ENCODE assay signal across 18 mouse cellular contexts in the genomic region with DNA sequence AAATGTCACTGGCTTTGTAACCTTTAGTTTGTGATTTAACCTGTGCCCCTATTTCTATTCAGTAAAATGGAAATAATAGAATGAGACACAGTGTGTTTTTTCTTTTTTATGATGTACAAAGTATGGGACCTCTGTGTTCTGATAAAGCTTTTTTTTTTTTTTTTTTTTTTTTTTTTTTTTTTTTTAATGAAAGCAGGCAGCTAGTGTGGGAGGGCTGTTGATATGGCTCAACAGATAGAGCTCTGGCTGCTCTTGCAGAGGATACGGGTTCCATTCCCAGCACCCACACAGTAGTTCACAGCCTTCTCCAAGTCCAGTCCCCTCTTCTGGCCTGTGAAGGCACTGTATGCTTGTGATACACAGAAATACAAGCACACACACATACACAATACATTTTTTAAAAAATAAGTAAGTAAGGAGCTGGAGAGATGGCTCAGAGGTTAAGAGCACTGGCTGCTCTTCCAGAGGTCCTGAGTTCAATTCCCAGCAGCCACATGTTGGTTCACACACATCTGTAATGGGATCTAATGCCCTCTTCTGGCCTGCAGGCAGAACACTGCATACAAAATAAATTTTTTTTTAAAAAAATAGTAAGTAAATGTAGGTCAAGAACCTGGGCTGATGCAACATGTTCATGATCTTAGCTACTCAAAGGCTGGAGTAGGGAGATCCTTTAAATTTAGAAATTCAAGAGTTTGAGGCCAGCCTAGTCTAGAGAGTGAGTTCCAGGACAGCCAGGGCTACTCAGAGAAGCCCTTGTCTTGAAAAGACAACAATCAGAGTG. TPM values are rescaled to one million over a fixed set of nuclear protein-coding genes. Genes with fewer than 3 reads are reported as not detected.
DNase-seq lines count a peak whose midpoint lies in the region; ATAC-seq and TF ChIP-seq lines count a peak whose summit lies in the region.
"Had no signal": no experiment of that assay in that cellular context is flagged by ENCODE, and none has a peak within 500 bp of the region (broad histone marks: within the 10 kb centered on the region; RNA-seq: fewer than 3 reads in every experiment).

No protein-coding gene starts in this region.

- no peak for ATAC-seq in lung, embryonic 14.5 days (ENCODE audit: insufficient read depth)
- ATAC-seq: inflammation-experienced regulatory T-cells, adult 6 months had no signal

- TF ChIP-seq RAD21 in MEL (IDR thresholded peaks at IDR 0.05; ENCODE audit: low read depth, low read length), result no peak

- no peaks in the 10 kb centered on the region for H3K9me3 ChIP-seq in lung, embryonic 14.5 days (ENCODE audit: low read depth, low read length)
- H3K9me3 ChIP-seq in MEL (replicated peaks; ENCODE audit: insufficient read depth, low read length), result no peaks in the 10 kb centered on the region
- H3K9me3 ChIP-seq: embryonic facial prominence, embryonic 13.5 days; heart, embryonic 13.5 days; liver, embryonic 15.5 days; megakaryocyte, embryonic 14.5 days had no signal

- H3K27ac ChIP-seq in gastrocnemius, adult 2 months, result no peak overlapping the region
- no peak overlapping the region for H3K27ac ChIP-seq in lung, embryonic 14.5 days (ENCODE audit: low read depth)
- peak overlapping the region; percentile 73 for H3K27ac ChIP-seq in MEL (ENCODE audit: control insufficient read depth, low read depth, low read length)
- H3K27ac ChIP-seq: embryonic facial prominence, embryonic 13.5 days; heart, embryonic 13.5 days; liver, embryonic 15.5 days had no signal

- no peaks in the 10 kb centered on the region for H3K27me3 ChIP-seq in lung, embryonic 14.5 days (ENCODE audit: insufficient read depth, low read length)
- H3K27me3 ChIP-seq in MEL (ENCODE audit: control insufficient read depth in 1 of 2, insufficient read depth in 2 of 2, low read length in 2 of 2), result no peaks in the 10 kb centered on the region
- H3K27me3 ChIP-seq: embryonic facial prominence, embryonic 13.5 days; heart, embryonic 13.5 days had no signal

- TF ChIP-seq EP300 in MEL (IDR thresholded peaks at IDR 0.05; ENCODE audit: low read depth in 1 of 2, low read length in 2 of 2), result peak; percentile 53 to 54; a peak in 3 of 4 replicates

- peaks cover 1% of the 10 kb centered on the region; the same call in 1 of the 2 replicates for H3K79me2 ChIP-seq in MEL (ENCODE audit: control insufficient read depth, insufficient read depth, low read length, poor library complexity)

- TF ChIP-seq POLR2A in MEL (IDR thresholded peaks at IDR 0.05; ENCODE audit: control insufficient read depth in 1 of 2, insufficient read depth in 1 of 2, low read depth in 1 of 2, low read length in 2 of 2, poor library complexity in 1 of 2), result no peak

- no peak overlapping the region for H3K4me3 ChIP-seq in gastrocnemius, adult 2 months
- no peak overlapping the region for H3K4me3 ChIP-seq in lung, embryonic 14.5 days (ENCODE audit: low read depth, low read length)
- 0 out of 4 replicates have a peak overlapping the region, but pooled peaks of 1 of the 2 experiments have one; percentile 15 for H3K4me3 ChIP-seq in MEL (ENCODE audit: control insufficient read depth in 1 of 2, insufficient read depth in 1 of 2, low read depth in 2 of 2, low read length in 2 of 2)
- H3K4me3 ChIP-seq: embryonic facial prominence, embryonic 13.5 days; heart, embryonic 13.5 days; liver, embryonic 15.5 days had no signal

- no peaks in the 10 kb centered on the region; the same call in 1 of the 2 replicates for H3K4me1 ChIP-seq in lung, embryonic 14.5 days (ENCODE audit: insufficient read depth)
- H3K4me1 ChIP-seq in MEL (ENCODE audit: control insufficient read depth in 1 of 2, insufficient read depth in 2 of 2, low read length in 2 of 2), result peaks cover 7 to 21% of the 10 kb centered on the region in 2 experiments; a peak in 3 of 4 replicates

- intact Hi-C loops in gastrocnemius, adult 2 months (cut with DNase I), result no loop called here

- peak; percentile 6; the same call in 1 of the 2 replicates for TF ChIP-seq CTCF in gastrocnemius, adult 2 months (IDR thresholded peaks at IDR 0.05)
- TF ChIP-seq CTCF in lung, embryonic 14.5 days (IDR thresholded peaks at IDR 0.05; ENCODE audit: low read depth), result peak; percentile 19; the same call in 1 of the 2 replicates
- peak in 1 of 3 experiments; percentile 10; a peak in 1 of 6 replicates for TF ChIP-seq CTCF in MEL (IDR thresholded peaks at IDR 0.05 in 2 of 3, conservative IDR thresholded peaks at IDR 0.05 in 1 of 3; ENCODE audit: control insufficient read depth in 1 of 3, insufficient read depth in 1 of 3, low read depth in 2 of 3, low read length in 3 of 3, poor library complexity in 1 of 3, severe bottlenecking in 1 of 3)

- no peaks in the 10 kb centered on the region for H3K36me3 ChIP-seq in lung, embryonic 14.5 days (ENCODE audit: insufficient read depth)
- H3K36me3 ChIP-seq in MEL (ENCODE audit: control insufficient read depth in 1 of 2, insufficient read depth in 2 of 2, low read length in 2 of 2), result peaks cover 0 to 20% of the 10 kb centered on the region in 2 experiments; a peak in 2 of 4 replicates
- H3K36me3 ChIP-seq: embryonic facial prominence, embryonic 13.5 days; heart, embryonic 13.5 days; liver, embryonic 15.5 days had no signal

- H3K9ac ChIP-seq in lung, embryonic 14.5 days, result no peak overlapping the region
- H3K9ac ChIP-seq in MEL (ENCODE audit: control insufficient read depth, low read depth, low read length, poor library complexity, severe bottlenecking), result peak overlapping the region; percentile 58
- H3K9ac ChIP-seq: liver, embryonic 15.5 days had no signal

- DNase-seq in gastrocnemius, adult 2 months, result no peak
- no peak for DNase-seq in gastrocnemius, postnatal 10 days
- no peak for DNase-seq in lung, embryonic 14.5 days
- no peak for DNase-seq in lung, postnatal 4 days
- DNase-seq in MEL (ENCODE audit: low read depth, low spot score), result peak; percentile 79
- peak; percentile 31 for DNase-seq in naive thymus-derived CD4-positive, alpha-beta T cell, adult 2 months (ENCODE audit: low read depth)
- no peak for DNase-seq in urinary bladder, postnatal 10 days (ENCODE audit: low spot score)
- DNase-seq in right cerebral cortex, adult 2 months (ENCODE audit: low spot score in 2 of 2), result no peak
- DNase-seq: B cell, adult 2 months; cerebellum, adult 18-20 months; heart, postnatal 4 days; retina, postnatal 1 day; thymus, postnatal 36 days had no signal

- 70% methylated on average over 1 of the region's 1 CpGs for WGBS in lung, embryonic 14.5 days

- H3K4me2 ChIP-seq in lung, embryonic 14.5 days, result no peak overlapping the region
- H3K4me2 ChIP-seq: embryonic facial prominence, embryonic 13.5 days; heart, embryonic 13.5 days; liver, embryonic 15.5 days had no signal

TF ChIP-seq in MEL, 35 proteins besides CTCF, POLR2A, EP300 and RAD21 (continues in another document):
- TF ChIP-seq USF2 (IDR thresholded peaks at IDR 0.05; ENCODE audit: borderline replicate concordance in 1 of 2, insufficient read depth in 1 of 2, low read depth in 1 of 2, low read length in 2 of 2) (no peak), TBP (IDR thresholded peaks at IDR 0.05; ENCODE audit: low read depth, low read length) (peak; percentile 97), POLR2AphosphoS5 (IDR thresholded peaks at IDR 0.05; ENCODE audit: borderline replicate concordance, low read depth, low read length) (no peak), SIN3A (IDR thresholded peaks at IDR 0.05; ENCODE audit: low read length) (peak; percentile 69), MAZ (IDR thresholded peaks at IDR 0.05; ENCODE audit: low read depth, low read length) (no peak), USF1 (IDR thresholded peaks at IDR 0.05; ENCODE audit: low read depth, low read length) (no peak), MAX (IDR thresholded peaks at IDR 0.05; ENCODE audit: low read length) (no peak), BHLHE40 (IDR thresholded peaks at IDR 0.05; ENCODE audit: borderline replicate concordance, low read depth, low read length) (no peak), ZMIZ1 (IDR thresholded peaks at IDR 0.05; ENCODE audit: low read depth, low read length) (no peak), TCF12 (IDR thresholded peaks at IDR 0.05; ENCODE audit: low read depth, low read length) (peak; percentile 47; the same call in 1 of the 2 replicates), JUND (IDR thresholded peaks at IDR 0.05; ENCODE audit: low read depth, low read length) (no peak), TAL1 (IDR thresholded peaks at IDR 0.05; ENCODE audit: low read length) (no peak), MEF2A (IDR thresholded peaks at IDR 0.05; ENCODE audit: extremely low read depth, insufficient replicate concordance, low read depth, low read length, poor library complexity, severe bottlenecking) (no peak), MYC (IDR thresholded peaks at IDR 0.05; ENCODE audit: low read depth, low read length) (0 out of 2 replicates have a peak, but pooled peaks have one; percentile 13)

RNA-seq across cellular contexts. Expression of a gene that starts 20.9 kb away (rescaled TPM):
- 1 to 10 TPM; 5.9 to 6.5 TPM for total RNA-seq in gastrocnemius, adult 2 months (2021)
- 10 to 100 TPM; 10.9 to 17.6 TPM for total RNA-seq in gastrocnemius, postnatal 10 days (2021)
- polyA plus RNA-seq in lung, embryonic 14.5 days (2014; fragmentation: Nextera tagmentation; extraction: Ambion mirVana), result 81.7 and 83.8 TPM in 2 replicates
- total RNA-seq in MEL (2012; rRNA removed), result 22.5 and 24.4 TPM in 2 replicates
- polyA plus RNA-seq in MEL (2012; ENCODE audit: insufficient read depth in 1 of 2, insufficient read length in 2 of 2, low read depth in 1 of 2, low replicate concordance in 2 of 2, missing spikeins in 1 of 2), result 100 to 1,000 TPM in 1 of 2 experiments, 10 to 100 TPM in 1; 37.7 to 258 TPM

RNA-seq across cellular contexts. Expression of a gene that starts 44.3 kb away (rescaled TPM):
- total RNA-seq in gastrocnemius, adult 2 months (2021), result 10 to 100 TPM; 45.6 to 57.5 TPM
- total RNA-seq in gastrocnemius, postnatal 10 days (2021), result 10 to 100 TPM; 33.7 to 43.9 TPM
- polyA plus RNA-seq in lung, embryonic 14.5 days (2014; fragmentation: Nextera tagmentation; extraction: Ambion mirVana), result 66.1 and 68.6 TPM in 2 replicates
- total RNA-seq in MEL (2012; rRNA removed), result 154 and 183 TPM in 2 replicates
- polyA plus RNA-seq in MEL (2012; ENCODE audit: insufficient read depth in 1 of 2, insufficient read length in 2 of 2, low read depth in 1 of 2, low replicate concordance in 2 of 2, missing spikeins in 1 of 2), result 100 to 1,000 TPM in 1 of 2 experiments, not detected in 1; 221 TPM

RNA-seq across cellular contexts. Expression of a gene that starts 45.9 kb away (rescaled TPM):
- 10 to 100 TPM; 18.7 to 24.3 TPM for total RNA-seq in gastrocnemius, adult 2 months (2021)
- total RNA-seq in gastrocnemius, postnatal 10 days (2021), result 10 to 100 TPM; 38.2 to 39.1 TPM
- polyA plus RNA-seq in lung, embryonic 14.5 days (2014; fragmentation: Nextera tagmentation; extraction: Ambion mirVana), result 29.8 and 33.8 TPM in 2 replicates
- total RNA-seq in MEL (2012; rRNA removed), result 42.5 and 45.3 TPM in 2 replicates
- polyA plus RNA-seq in MEL (2012; ENCODE audit: insufficient read depth in 1 of 2, insufficient read length in 2 of 2, low read depth in 1 of 2, low replicate concordance in 2 of 2, missing spikeins in 1 of 2), result 100 to 1,000 TPM in 1 of 2 experiments, not detected in 1; 106 TPM

RNA-seq across cellular contexts. Expression of a gene that starts 59.5 kb away (rescaled TPM):
- 1 to 10 TPM; 1.1 to 1.3 TPM for total RNA-seq in gastrocnemius, adult 2 months (2021)
- total RNA-seq in gastrocnemius, postnatal 10 days (2021), result 1 to 10 TPM; 3.3 to 5.4 TPM
- 12.0 and 12.5 TPM in 2 replicates for polyA plus RNA-seq in lung, embryonic 14.5 days (2014; fragmentation: Nextera tagmentation; extraction: Ambion mirVana)
- total RNA-seq in MEL (2012; rRNA removed), result 75.5 and 88.7 TPM in 2 replicates
- polyA plus RNA-seq in MEL (2012; ENCODE audit: insufficient read depth in 1 of 2, insufficient read length in 2 of 2, low read depth in 1 of 2, low replicate concordance in 2 of 2, missing spikeins in 1 of 2), result 100 to 1,000 TPM; 136 to 149 TPM

Comparison
In these comparisons a context has a peak if more than half of its experiments do, and no peak if none do; other contexts are left out.
1. DNase-seq: peak in MEL (single experiment) and naive thymus-derived CD4-positive, alpha-beta T cell, adult 2 months (single experiment); none in gastrocnemius, adult 2 months (single experiment), gastrocnemius, postnatal 10 days (single experiment), lung, embryonic 14.5 days (single experiment), lung, postnatal 4 days (0 of 2), urinary bladder, postnatal 10 days (single experiment) and right cerebral cortex, adult 2 months (0 of 2).